Mouse (Mus musculus) ES-CJ7 (cell line): ENCODE measurements at regions not wholly inside any gene's neighbourhood (a gene's known extent, or its start where the extent isn't known, plus 50 kb on each side); places are given as distances from the start of the nearest gene placed in this dataset.

Source experiments
- DNase-seq: peaks from one replicate; pipeline ENCODE4 v3.0.0; 2011; ENCODE audit warnings: low read depth, low spot score

GRCm38 (mm10) chr6:126481257-126481656 is 54.0 kb downstream of the Kcna5 start:
- peak; percentile 32 for DNase-seq

- DNase-seq, result no peak
These were observed 57.7 kb downstream of the Kcna5 start for GRCm38 (mm10) chr6:126477506-126477905.

GRCm38 (mm10) chr6:126476758-126477157 is 58.5 kb downstream of the Kcna5 start:
- DNase-seq, result no peak

GRCm38 (mm10) chr6:126475555-126475954 is 59.7 kb downstream of the Kcna5 start:
- no peak for DNase-seq

GRCm38 (mm10) chr6:126453751-126454150 is 81.5 kb downstream of the Kcna5 start:
- no peak for DNase-seq

GRCm38 (mm10) chr6:126445519-126445918 is 89.7 kb downstream of the Kcna5 start:
- DNase-seq, result peak; percentile 44

- no peak for DNase-seq
These were observed 95.0 kb downstream of the Kcna5 start for GRCm38 (mm10) chr6:126440254-126440653.

GRCm38 (mm10) chr6:126437976-126438736 is 97.1 kb downstream of the Kcna5 start:
- DNase-seq, result no peak

GRCm38 (mm10) chr6:126427208-126427607 is 108.0 kb downstream of the Kcna5 start:
- no peak for DNase-seq

GRCm38 (mm10) chr6:126405736-126406135 is 129.5 kb downstream of the Kcna5 start:
- DNase-seq, result peak; percentile 11

GRCm38 (mm10) chr6:126404331-126405070 is 130.7 kb downstream of the Kcna5 start:
- DNase-seq, result no peak

GRCm38 (mm10) chr6:126399595-126399994 is 135.6 kb downstream of the Kcna5 start:
- no peak for DNase-seq

- DNase-seq, result no peak
These were observed 136.6 kb downstream of the Kcna5 start for GRCm38 (mm10) chr6:126398641-126399040.

- no peak for DNase-seq
These were observed 140.2 kb downstream of the Kcna5 start for GRCm38 (mm10) chr6:126395015-126395414.

GRCm38 (mm10) chr6:126394111-126394809 is 141.0 kb downstream of the Kcna5 start:
- DNase-seq, result no peak

GRCm38 (mm10) chr6:126384210-126385012 is 150.8 kb downstream of the Kcna5 start:
- no peak for DNase-seq

- no peak for DNase-seq
These were observed 158.0 kb downstream of the Kcna5 start for GRCm38 (mm10) chr6:126377216-126377615.

- DNase-seq, result no peak
These were observed 160.1 kb downstream of the Kcna5 start for GRCm38 (mm10) chr6:126374970-126375620.

- DNase-seq, result peak; percentile 73
These were observed 163.2 kb downstream of the Kcna5 start for GRCm38 (mm10) chr6:126371971-126372370.

GRCm38 (mm10) chr6:126371489-126371888 is 163.7 kb downstream of the Kcna5 start:
- DNase-seq, result no peak

GRCm38 (mm10) chr6:126365495-126365894 is 169.7 kb downstream of the Kcna5 start:
- no peak for DNase-seq
